Mouse (Mus musculus) lung, adult 2 months (tissue): ENCODE measurements at regions not wholly inside any gene's neighbourhood (a gene's known extent, or its start where the extent isn't known, plus 50 kb on each side); places are given as distances from the start of the nearest gene placed in this dataset.

Experiments
- DNase-seq: peaks from one replicate; pipeline ENCODE4 v3.0.0; 2022
- H3K4me1 ChIP-seq: fragments of 200-500 bp; 2 replicates; pipeline ENCODE4 v1.6.1; 2011; ENCODE audit warnings: low read length; ENCODE audit not compliant: control insufficient read depth, insufficient read depth
- H3K4me3 ChIP-seq: fragments of 200-500 bp; replicated peaks from 2 replicates; pipeline ENCODE3; 2011; ENCODE audit warnings: low read depth, mild to moderate bottlenecking, control low read depth, low read length; ENCODE audit errors: extremely low read depth
- CTCF ChIP-seq: fragments of 200-500 bp; IDR thresholded peaks from 2 replicates; pipeline ENCODE4 v1.5.1; 2011; ENCODE audit warnings: mild to moderate bottlenecking, low read length, control low read depth; ENCODE audit not compliant: insufficient read depth
- POLR2A ChIP-seq: fragments of 200-500 bp; IDR thresholded peaks from 2 replicates; pipeline ENCODE4 v1.6.1; 2011; ENCODE audit warnings: low read depth, mild to moderate bottlenecking, control low read depth, low read length, borderline replicate concordance; ENCODE audit errors: extremely low read depth
- WGBS: fragments of 180-500 bp; shearing (Covaris S2); methylation state at CpG from one replicate; pipeline ENCODE4 v1.1.7; 2018; 5-methylcytosine and 5-hydroxymethylcytosine counted together

DNA sequence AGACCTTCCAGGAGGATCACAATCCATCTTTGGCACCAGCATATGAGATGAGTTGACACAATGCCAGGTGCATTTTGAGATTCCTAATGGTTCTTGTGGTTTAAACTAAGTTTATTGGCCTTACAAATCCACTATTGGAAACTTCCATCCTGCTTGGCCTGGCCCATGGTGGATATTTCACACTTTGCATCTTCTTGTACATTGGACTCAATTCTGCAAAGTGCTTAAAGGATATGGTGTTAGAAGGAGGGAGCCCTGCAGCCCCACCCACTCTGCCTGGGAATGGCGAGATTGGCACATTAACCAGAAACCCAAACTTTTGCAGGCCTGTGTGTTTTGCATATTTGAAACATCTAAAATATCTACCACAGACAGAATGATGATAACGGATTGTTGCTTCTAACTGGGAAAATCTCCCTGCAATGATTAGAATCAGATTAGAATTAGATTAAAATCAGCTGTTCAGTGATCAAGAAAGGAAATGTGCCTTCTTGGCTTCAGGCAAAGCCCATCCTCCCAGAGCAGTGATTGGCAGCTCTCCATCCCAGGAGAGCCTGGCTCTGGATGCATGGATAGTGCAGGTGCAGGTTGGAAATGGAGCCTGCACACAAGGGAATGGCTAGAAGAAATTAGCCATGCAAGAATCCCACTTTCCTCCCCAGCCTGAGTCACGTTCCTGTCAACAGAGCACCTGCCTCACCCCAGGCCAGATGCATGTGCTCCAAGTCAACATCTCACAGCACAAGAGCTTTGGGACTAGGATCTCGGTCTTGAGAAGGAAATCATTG, 162.3 kb downstream of the Atp6ap1l start:
- DNase-seq: no peak
- TF ChIP-seq CTCF (no peak), POLR2A (no peak)
- 74% methylated on average over 4 of the region's 4 CpGs for WGBS
- Histone ChIP-seq H3K4me3 (no peak overlapping the region), H3K4me1 (no peaks in the 10 kb centered on the region)

- H3K4me1 ChIP-seq: no peaks in the 10 kb centered on the region
These were observed 165.4 kb downstream of the Atp6ap1l start for GRCm38 (mm10) chr13:90739797-90740196.

GRCm38 (mm10) chr13:90738513-90738912, 166.6 kb downstream of the Atp6ap1l start:
- DNase-seq: no peak

More at GRCm38 (mm10) chr13:90739797-90740196, 165.4 kb downstream of the Atp6ap1l start:
- DNase-seq: no peak
- TF ChIP-seq POLR2A: no peak
- no peak for TF ChIP-seq CTCF
- 83% methylated on average over 1 of the region's 1 CpGs for WGBS
- no peak overlapping the region for H3K4me3 ChIP-seq

GRCm38 (mm10) chr13:90733265-90733664, 171.9 kb downstream of the Atp6ap1l start:
- Histone ChIP-seq H3K4me1 (no peaks in the 10 kb centered on the region), H3K4me3 (no peak overlapping the region)
- TF ChIP-seq POLR2A (no peak), CTCF (no peak)
- no peak for DNase-seq
- 97% methylated on average over 3 of the region's 3 CpGs for WGBS

More at GRCm38 (mm10) chr13:90738513-90738912, 166.6 kb downstream of the Atp6ap1l start:
- WGBS: 56% methylated on average over 3 of the region's 3 CpGs
- TF ChIP-seq POLR2A: no peak
- TF ChIP-seq CTCF: no peak
- H3K4me3 ChIP-seq: no peak overlapping the region
- no peaks in the 10 kb centered on the region for H3K4me1 ChIP-seq

DNA sequence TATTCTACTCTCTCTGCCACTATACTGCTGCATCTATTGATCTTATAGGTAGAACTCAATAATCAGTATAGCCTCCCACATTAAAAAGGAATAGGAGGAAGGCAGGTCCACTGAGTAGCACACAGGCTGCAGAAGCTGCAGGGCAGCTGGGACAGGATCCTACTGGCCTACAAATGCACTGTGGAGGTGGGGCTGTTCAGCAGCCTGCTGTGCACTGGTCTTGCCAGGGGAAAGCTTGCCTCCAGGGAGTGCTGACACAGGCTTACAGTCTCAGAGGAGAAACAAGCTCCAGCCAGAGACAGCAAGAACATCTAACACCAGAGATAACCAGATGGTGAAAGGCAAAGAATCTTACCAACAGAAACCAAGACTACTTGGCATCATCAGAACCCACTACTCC, 176.1 kb downstream of the Atp6ap1l start:
- no peak for DNase-seq
- TF ChIP-seq CTCF: no peak
- no peak for TF ChIP-seq POLR2A
- Histone ChIP-seq H3K4me1 (no peaks in the 10 kb centered on the region), H3K4me3 (no peak overlapping the region)

GRCm38 (mm10) chr13:90727816-90728215, 177.3 kb downstream of the Atp6ap1l start:
- DNase-seq: no peak
- 48% methylated on average over 4 of the region's 4 CpGs for WGBS
- Histone ChIP-seq H3K4me1 (no peaks in the 10 kb centered on the region), H3K4me3 (no peak overlapping the region)
- TF ChIP-seq POLR2A: no peak
- no peak for TF ChIP-seq CTCF

GRCm38 (mm10) chr13:90725053-90725827, 179.9 kb downstream of the Atp6ap1l start:
- Histone ChIP-seq H3K4me3 (no peak overlapping the region), H3K4me1 (no peaks in the 10 kb centered on the region)
- 61% methylated on average over 10 of the region's 10 CpGs for WGBS
- TF ChIP-seq CTCF (no peak), POLR2A (no peak)
- DNase-seq: no peak

GRCm38 (mm10) chr13:90724598-90724997, 180.6 kb downstream of the Atp6ap1l start:
- H3K4me3 ChIP-seq: no peak overlapping the region
- 75% methylated on average over 3 of the region's 3 CpGs for WGBS
- TF ChIP-seq POLR2A (no peak), CTCF (no peak)
- no peaks in the 10 kb centered on the region for H3K4me1 ChIP-seq
- no peak for DNase-seq

DNA sequence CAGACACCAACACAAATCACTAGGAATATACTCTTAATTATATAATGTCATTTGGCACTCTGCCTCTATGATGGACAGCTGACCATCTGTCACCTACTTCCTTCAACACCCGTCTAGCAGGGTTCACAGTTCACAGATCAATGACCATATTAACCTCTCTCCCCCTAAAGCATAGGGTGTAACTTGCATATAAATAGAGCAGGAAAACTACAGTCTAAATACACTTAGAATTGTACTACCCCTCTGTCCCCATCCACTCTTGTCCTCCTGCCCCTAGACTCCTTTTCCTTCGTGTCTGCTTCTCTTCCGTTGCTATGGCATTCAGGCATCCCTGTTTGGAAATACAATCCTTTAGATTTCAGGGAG, 181.6 kb downstream of the Atp6ap1l start:
- Histone ChIP-seq H3K4me1 (no peaks in the 10 kb centered on the region), H3K4me3 (no peak overlapping the region)
- DNase-seq: no peak
- no peak for TF ChIP-seq POLR2A
- TF ChIP-seq CTCF: no peak
- 52% methylated on average over 3 of the region's 3 CpGs for WGBS

DNA sequence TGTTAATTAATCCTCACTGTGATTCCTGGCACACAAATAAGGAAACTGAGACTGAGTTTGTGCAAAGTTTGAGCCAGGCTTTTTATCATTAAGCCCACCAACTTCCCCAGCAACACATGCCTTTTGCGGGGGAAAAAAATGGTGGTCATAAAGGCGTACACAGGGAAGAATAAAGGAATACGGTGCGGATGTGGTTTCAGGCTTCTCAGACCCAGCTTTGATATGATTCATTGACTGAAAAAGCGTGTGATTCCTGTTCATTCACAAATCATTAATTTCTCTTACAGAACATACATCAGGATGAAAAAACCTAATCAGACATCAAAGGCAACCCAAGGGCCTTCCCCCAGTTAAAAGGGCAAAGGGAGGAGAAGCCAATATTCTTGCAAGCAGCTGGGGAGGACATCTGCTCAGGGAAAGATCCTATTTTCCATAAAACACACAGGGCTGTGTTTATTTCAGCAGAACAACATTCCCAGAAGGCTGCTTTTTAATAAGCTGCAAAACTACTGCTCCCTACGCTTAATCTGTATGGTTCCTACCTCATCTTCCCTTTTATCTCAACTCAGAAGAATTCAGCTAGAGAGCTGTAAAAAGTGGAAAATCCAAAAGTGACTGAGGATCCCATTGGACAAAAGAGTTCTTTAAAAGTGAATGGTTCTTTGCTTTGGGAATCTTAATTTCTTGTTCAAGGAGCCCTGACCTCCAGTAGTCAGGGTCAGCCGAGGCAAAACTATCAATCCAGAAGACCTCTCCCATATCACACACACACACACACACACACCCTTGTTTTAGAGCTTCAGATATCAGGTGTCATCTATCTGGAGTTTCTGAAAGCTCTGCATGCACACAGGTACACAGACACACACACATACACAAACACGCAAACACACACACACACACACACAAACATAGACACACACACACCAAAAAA, 182.3 kb downstream of the Atp6ap1l start:
- 70% methylated on average over 8 of the region's 8 CpGs for whole genome bisulfite sequencing
- Histone ChIP-seq H3K4me1 (no peaks in the 10 kb centered on the region), H3K4me3 (no peak overlapping the region)
- TF ChIP-seq POLR2A (no peak), CTCF (no peak)
- no peak for DNase-seq
